ENCODE assay signal across 8 mouse cellular contexts in genomic region chr11:120281197-120281596, GRCm38 (mm10). TPM values are rescaled to one million over a fixed set of nuclear protein-coding genes. Genes with fewer than 3 reads are reported as not detected.
DNase-seq lines count a peak whose midpoint lies in the region; ATAC-seq and TF ChIP-seq lines count a peak whose summit lies in the region.

No protein-coding gene starts in this region.

- no peak for TF ChIP-seq EP300 in lung, postnatal 0 days (IDR thresholded peaks at IDR 0.05)

- H3K4me3 ChIP-seq in lung, postnatal 0 days (ENCODE audit: low read depth, low read length): no peak overlapping the region
- no peak overlapping the region for H3K4me3 ChIP-seq in heart, embryonic 15.5 days
- no peak overlapping the region for H3K4me3 ChIP-seq in neural tube, embryonic 14.5 days (ENCODE audit: low read depth, low read length)

- ATAC-seq in lung, postnatal 0 days: 0 out of 2 replicates have a peak, but pooled peaks have one; percentile 27
- no peak for ATAC-seq in heart, embryonic 15.5 days (replicated peaks; ENCODE audit: insufficient number of reproducible peaks, insufficient read depth, low FRiP score, low read depth)
- ATAC-seq in neural tube, embryonic 14.5 days (ENCODE audit: low read depth): no peak

- 71% methylated on average over 3 of the region's 3 CpGs for WGBS in lung, postnatal 0 days
- 61% methylated on average over 3 of the region's 3 CpGs for WGBS in heart, embryonic 15.5 days
- 76% methylated on average over 3 of the region's 3 CpGs for WGBS in neural tube, embryonic 14.5 days

- H3K27ac ChIP-seq in lung, postnatal 0 days (ENCODE audit: low read length): peak overlapping the region; percentile 59; the same call in 1 of the 2 replicates
- peak overlapping the region; percentile 40 for H3K27ac ChIP-seq in heart, embryonic 15.5 days
- H3K27ac ChIP-seq in neural tube, embryonic 14.5 days (ENCODE audit: low read depth, low read length): peak overlapping the region; percentile 66

- no peak for TF ChIP-seq CTCF in lung, postnatal 0 days (IDR thresholded peaks at IDR 0.05)

- no peaks in the 10 kb centered on the region for H3K27me3 ChIP-seq in lung, postnatal 0 days (replicated peaks; ENCODE audit: insufficient read depth, low read length)
- no peaks in the 10 kb centered on the region for H3K27me3 ChIP-seq in heart, embryonic 15.5 days
- H3K27me3 ChIP-seq in neural tube, embryonic 14.5 days (ENCODE audit: control insufficient read depth, insufficient read depth, low read length): no peaks in the 10 kb centered on the region

- H3K9me3 ChIP-seq in lung, postnatal 0 days (ENCODE audit: low read length): no peaks in the 10 kb centered on the region
- H3K9me3 ChIP-seq in heart, embryonic 15.5 days (replicated peaks): no peaks in the 10 kb centered on the region
- no peaks in the 10 kb centered on the region for H3K9me3 ChIP-seq in neural tube, embryonic 14.5 days (ENCODE audit: control insufficient read depth, low read length)

- peaks cover 16% of the 10 kb centered on the region; the same call in 1 of the 2 replicates for H3K36me3 ChIP-seq in lung, postnatal 0 days (ENCODE audit: insufficient read depth, low read length)
- H3K36me3 ChIP-seq in heart, embryonic 15.5 days: peaks cover 31% of the 10 kb centered on the region
- H3K36me3 ChIP-seq in neural tube, embryonic 14.5 days (ENCODE audit: control insufficient read depth, insufficient read depth, low read length): peaks cover 46% of the 10 kb centered on the region

- DNase-seq in lung, postnatal 0 days (ENCODE audit: low spot score): no peak
- no peak for DNase-seq in lung, postnatal 25 days (ENCODE audit: low spot score)
- peak; percentile 75 to 80 for DNase-seq in kidney, postnatal 36 days
- no peak for DNase-seq in layer of hippocampus, postnatal 14 days (ENCODE audit: low spot score in 2 of 2)
- no peak for DNase-seq in gastrocnemius, adult 8-10 months (ENCODE audit: low spot score in 2 of 2)
- DNase-seq in gastrocnemius, postnatal 25 days: no peak

- no peak overlapping the region for H3K9ac ChIP-seq in lung, postnatal 0 days (replicated peaks; ENCODE audit: low read depth)
- H3K9ac ChIP-seq in heart, embryonic 15.5 days: no peak overlapping the region
- no peak overlapping the region for H3K9ac ChIP-seq in neural tube, embryonic 14.5 days (replicated peaks; ENCODE audit: low read depth, low read length)

- peaks cover 15% of the 10 kb centered on the region; the same call in 1 of the 2 replicates for H3K4me1 ChIP-seq in lung, postnatal 0 days (ENCODE audit: insufficient read depth, low read depth, low read length)
- peaks cover 39% of the 10 kb centered on the region for H3K4me1 ChIP-seq in heart, embryonic 15.5 days (replicated peaks)
- peaks cover 29% of the 10 kb centered on the region for H3K4me1 ChIP-seq in neural tube, embryonic 14.5 days (ENCODE audit: control insufficient read depth, insufficient read depth, low read length)

- H3K4me2 ChIP-seq in lung, postnatal 0 days (replicated peaks; ENCODE audit: low read depth, low read length): no peak overlapping the region
- no peak overlapping the region for H3K4me2 ChIP-seq in heart, embryonic 15.5 days
- no peak overlapping the region for H3K4me2 ChIP-seq in neural tube, embryonic 14.5 days (ENCODE audit: low read depth, low read length)

RNA-seq across cellular contexts. Expression of gene Bahcc1, which starts 48.5 kb away (rescaled TPM):
- 5.9 and 6.6 TPM in 2 replicates for polyA plus RNA-seq in lung, postnatal 0 days (2015; fragmentation: Nextera tagmentation; extraction: Ambion mirVana)
- 4.2 and 5.7 TPM in 2 replicates for polyA plus RNA-seq in heart, embryonic 15.5 days (2015; fragmentation: Nextera tagmentation; extraction: Ambion mirVana)
- 17.0 and 20.8 TPM in 2 replicates for polyA plus RNA-seq in neural tube, embryonic 14.5 days (2014; fragmentation: Nextera tagmentation; extraction: Ambion mirVana)
- 10 to 100 TPM; 20.3 to 20.7 TPM for total RNA-seq in layer of hippocampus, postnatal 14 days (2021)
- total RNA-seq in gastrocnemius, adult 8-10 months (2022): 1 to 10 TPM; 3.6 to 5.8 (median 4.7) TPM
- 1 to 10 TPM; 3.2 to 4.7 TPM for total RNA-seq in gastrocnemius, postnatal 25 days (2021)

Comparison
In these comparisons a context has a peak if more than half of its experiments do, and no peak if none do; other contexts are left out.
1. DNase-seq: peak in kidney, postnatal 36 days (2 of 2); none in lung, postnatal 0 days (single experiment), lung, postnatal 25 days (single experiment), layer of hippocampus, postnatal 14 days (0 of 2), gastrocnemius, adult 8-10 months (0 of 2) and gastrocnemius, postnatal 25 days (single experiment).
2. Peak in every context shown above with its lines, with median percentiles within 50 percentile points of each other: H3K27ac ChIP-seq.